Mouse (Mus musculus) cerebellum, adult 2 months (tissue): ENCODE data around the gene Noc2l.

Experiments
- CTCF ChIP-seq: fragments of 200-500 bp; IDR thresholded peaks from 2 replicates; pipeline ENCODE4 v1.5.1; 2011; ENCODE audit warnings: low read depth, mild to moderate bottlenecking, control low read depth, low read length, moderate library complexity, borderline replicate concordance; ENCODE audit not compliant: insufficient read depth
- POLR2A ChIP-seq: fragments of 200-500 bp; IDR thresholded peaks from 2 replicates; pipeline ENCODE4 v1.6.1; 2011; ENCODE audit warnings: low read length, control low read depth, borderline replicate concordance; ENCODE audit not compliant: insufficient read depth

DNA sequence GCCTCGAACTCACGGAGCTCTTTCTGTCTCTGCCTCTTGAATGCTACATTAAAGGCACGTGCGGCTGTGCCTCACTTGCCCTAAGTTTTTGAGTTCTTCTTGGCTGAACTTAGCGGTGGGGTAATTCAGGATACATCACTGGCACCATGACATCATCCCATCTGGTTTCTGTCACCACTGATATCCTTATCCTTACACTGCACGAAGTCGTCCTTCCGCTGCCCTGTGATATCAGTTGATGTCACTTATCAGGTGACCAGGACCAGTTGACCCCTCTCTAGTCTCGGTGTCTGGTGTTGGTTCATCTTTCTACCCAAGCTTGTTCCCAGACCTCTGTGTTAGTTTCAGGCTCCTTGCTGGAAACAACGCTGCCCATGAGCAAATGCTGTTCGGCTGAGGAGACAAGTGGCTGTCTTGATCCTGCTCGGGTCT lies 33.3 kb upstream of the Noc2l start:
- TF ChIP-seq CTCF (no peak), POLR2A (no peak)
